ENCODE assay signal across 8 mouse cellular contexts in genomic region chr17:28327673-28328325, GRCm38 (mm10). TPM values are rescaled to one million over a fixed set of nuclear protein-coding genes. Genes with fewer than 3 reads are reported as not detected.
DNase-seq lines count a peak whose midpoint lies in the region; ATAC-seq and TF ChIP-seq lines count a peak whose summit lies in the region.

No protein-coding gene starts in this region.

- no peak for TF ChIP-seq CTCF in E14TG2a.4 (conservative IDR thresholded peaks at IDR 0.05; ENCODE audit: low read length)
- TF ChIP-seq CTCF in intestine, postnatal 0 days (IDR thresholded peaks at IDR 0.05; ENCODE audit: low read depth) = no peak
- TF ChIP-seq CTCF in liver, postnatal 0 days (IDR thresholded peaks at IDR 0.05; ENCODE audit: low read depth) = no peak

- H3K27me3 ChIP-seq in heart, embryonic 10.5 days (ENCODE audit: insufficient read depth, poor library complexity, severe bottlenecking) = no peaks in the 10 kb centered on the region
- H3K27me3 ChIP-seq in E14TG2a.4 (ENCODE audit: insufficient read depth, low read length) = no peaks in the 10 kb centered on the region
- no peaks in the 10 kb centered on the region for H3K27me3 ChIP-seq in embryonic facial prominence, embryonic 13.5 days
- H3K27me3 ChIP-seq in intestine, postnatal 0 days (replicated peaks; ENCODE audit: control insufficient read depth, insufficient read depth, low read length) = no peaks in the 10 kb centered on the region
- no peaks in the 10 kb centered on the region for H3K27me3 ChIP-seq in liver, postnatal 0 days (ENCODE audit: insufficient read depth, low read length)

- peaks cover 62% of the 10 kb centered on the region for H3K36me3 ChIP-seq in heart, embryonic 10.5 days
- H3K36me3 ChIP-seq in E14TG2a.4 (ENCODE audit: insufficient read depth, low read length) = peaks cover 80% of the 10 kb centered on the region
- peaks cover 64% of the 10 kb centered on the region for H3K36me3 ChIP-seq in embryonic facial prominence, embryonic 13.5 days
- H3K36me3 ChIP-seq in intestine, postnatal 0 days (ENCODE audit: control insufficient read depth, insufficient read depth) = peaks cover 35% of the 10 kb centered on the region
- peaks cover 20% of the 10 kb centered on the region for H3K36me3 ChIP-seq in liver, postnatal 0 days (replicated peaks; ENCODE audit: insufficient read depth, low read length)

- 12% methylated on average over 22 of the region's 22 CpGs for WGBS in heart, embryonic 10.5 days
- 3% methylated on average over 22 of the region's 22 CpGs for WGBS in embryonic facial prominence, embryonic 13.5 days
- 3% methylated on average over 22 of the region's 22 CpGs for WGBS in intestine, postnatal 0 days
- WGBS in liver, postnatal 0 days (ENCODE audit: insufficient replicate concordance) = 24% methylated on average over 22 of the region's 22 CpGs

- peak overlapping the region; percentile 96 for H3K4me3 ChIP-seq in heart, embryonic 10.5 days
- H3K4me3 ChIP-seq in E14TG2a.4 (replicated peaks; ENCODE audit: low read length) = peak overlapping the region; percentile 100
- peak overlapping the region; percentile 93 for H3K4me3 ChIP-seq in embryonic facial prominence, embryonic 13.5 days
- peak overlapping the region; percentile 58 for H3K4me3 ChIP-seq in intestine, postnatal 0 days (ENCODE audit: low read depth, low read length)
- peak overlapping the region; percentile 62 for H3K4me3 ChIP-seq in liver, postnatal 0 days (ENCODE audit: low read depth, low read length)

- peak overlapping the region; percentile 98 for H3K27ac ChIP-seq in heart, embryonic 10.5 days
- H3K27ac ChIP-seq in embryonic facial prominence, embryonic 13.5 days = peak overlapping the region; percentile 97
- H3K27ac ChIP-seq in intestine, postnatal 0 days (ENCODE audit: low read depth, low read length) = peak overlapping the region; percentile 97
- peak overlapping the region; percentile 91 for H3K27ac ChIP-seq in liver, postnatal 0 days (ENCODE audit: low read depth)

- no peak for DNase-seq in heart, embryonic 10.5 days (ENCODE audit: low spot score)
- no peak for DNase-seq in heart, adult 11 months
- DNase-seq in liver, postnatal 0 days = no peak
- peak; percentile 17 for DNase-seq in telencephalon, adult 2 months (ENCODE audit: low read depth, low spot score)
- no peak for DNase-seq in thymus, postnatal 36 days

- peak overlapping the region; percentile 100 for H3K9ac ChIP-seq in embryonic facial prominence, embryonic 13.5 days
- peak overlapping the region; percentile 91 for H3K9ac ChIP-seq in intestine, postnatal 0 days (ENCODE audit: low read depth, low read length)
- H3K9ac ChIP-seq in liver, postnatal 0 days (replicated peaks) = peak overlapping the region; percentile 87

- peaks cover 45% of the 10 kb centered on the region for H3K4me1 ChIP-seq in heart, embryonic 10.5 days
- H3K4me1 ChIP-seq in E14TG2a.4 (replicated peaks; ENCODE audit: low read depth, low read length) = peaks cover 60% of the 10 kb centered on the region
- H3K4me1 ChIP-seq in embryonic facial prominence, embryonic 13.5 days = peaks cover 30% of the 10 kb centered on the region
- peaks cover 9% of the 10 kb centered on the region; the same call in 1 of the 2 replicates for H3K4me1 ChIP-seq in intestine, postnatal 0 days (replicated peaks; ENCODE audit: control insufficient read depth, insufficient read depth, low read length)
- peaks cover 18% of the 10 kb centered on the region for H3K4me1 ChIP-seq in liver, postnatal 0 days (ENCODE audit: insufficient read depth)

- ATAC-seq in embryonic facial prominence, embryonic 13.5 days (ENCODE audit: insufficient number of reproducible peaks, insufficient read depth, low FRiP score, low TSS enrichment, low read depth) = 0 out of 2 replicates have a peak, but pooled peaks have one; percentile 7
- peak; percentile 48 for ATAC-seq in intestine, postnatal 0 days
- ATAC-seq in liver, postnatal 0 days = peak; percentile 44

- peak overlapping the region; percentile 91 for H3K4me2 ChIP-seq in embryonic facial prominence, embryonic 13.5 days
- H3K4me2 ChIP-seq in intestine, postnatal 0 days (replicated peaks; ENCODE audit: low read depth) = peak overlapping the region; percentile 81
- peak overlapping the region; percentile 78 for H3K4me2 ChIP-seq in liver, postnatal 0 days (ENCODE audit: low read depth, low read length)

- no peak for TF ChIP-seq EP300 in liver, postnatal 0 days (IDR thresholded peaks at IDR 0.05; ENCODE audit: low read depth)

- H3K9me3 ChIP-seq in heart, embryonic 10.5 days = no peaks in the 10 kb centered on the region
- H3K9me3 ChIP-seq in E14TG2a.4 (ENCODE audit: low read length) = peaks cover 7% of the 10 kb centered on the region; the same call in 1 of the 2 replicates
- peaks cover 5% of the 10 kb centered on the region; the same call in 1 of the 2 replicates for H3K9me3 ChIP-seq in embryonic facial prominence, embryonic 13.5 days
- H3K9me3 ChIP-seq in intestine, postnatal 0 days (ENCODE audit: control insufficient read depth) = no peaks in the 10 kb centered on the region
- no peaks in the 10 kb centered on the region for H3K9me3 ChIP-seq in liver, postnatal 0 days (ENCODE audit: low read length)

RNA-seq across cellular contexts. Expression of gene Rpl10a, which starts 0.5 kb away (rescaled TPM):
- polyA plus RNA-seq in heart, embryonic 10.5 days (2016; fragmentation: Nextera tagmentation; extraction: Ambion mirVana) = 345 and 365 TPM in 2 replicates
- 653 and 701 TPM in 2 replicates for polyA plus RNA-seq in embryonic facial prominence, embryonic 13.5 days (2015; fragmentation: Nextera tagmentation; extraction: Ambion mirVana)
- polyA plus RNA-seq in intestine, postnatal 0 days (2015; fragmentation: Nextera tagmentation; extraction: Ambion mirVana) = 383 and 417 TPM in 2 replicates
- 296 and 311 TPM in 2 replicates for polyA plus RNA-seq in liver, postnatal 0 days (2015; fragmentation: Nextera tagmentation; extraction: Ambion mirVana)

RNA-seq across cellular contexts. Expression of gene Fance, which starts 14.5 kb away (rescaled TPM):
- polyA plus RNA-seq in heart, embryonic 10.5 days (2016; fragmentation: Nextera tagmentation; extraction: Ambion mirVana) = 25.8 and 30.6 TPM in 2 replicates
- polyA plus RNA-seq in embryonic facial prominence, embryonic 13.5 days (2015; fragmentation: Nextera tagmentation; extraction: Ambion mirVana) = 34.5 and 39.5 TPM in 2 replicates
- polyA plus RNA-seq in intestine, postnatal 0 days (2015; fragmentation: Nextera tagmentation; extraction: Ambion mirVana) = 10.3 and 11.0 TPM in 2 replicates
- 6.7 and 7.1 TPM in 2 replicates for polyA plus RNA-seq in liver, postnatal 0 days (2015; fragmentation: Nextera tagmentation; extraction: Ambion mirVana)

RNA-seq across cellular contexts. Expression of gene Tead3, which starts 22.8 kb away (rescaled TPM):
- 6.3 and 6.5 TPM in 2 replicates for polyA plus RNA-seq in heart, embryonic 10.5 days (2016; fragmentation: Nextera tagmentation; extraction: Ambion mirVana)
- 14.9 and 18.9 TPM in 2 replicates for polyA plus RNA-seq in embryonic facial prominence, embryonic 13.5 days (2015; fragmentation: Nextera tagmentation; extraction: Ambion mirVana)
- 5.8 and 6.2 TPM in 2 replicates for polyA plus RNA-seq in intestine, postnatal 0 days (2015; fragmentation: Nextera tagmentation; extraction: Ambion mirVana)
- polyA plus RNA-seq in liver, postnatal 0 days (2015; fragmentation: Nextera tagmentation; extraction: Ambion mirVana) = 0.79 and 1.2 TPM in 2 replicates

RNA-seq across cellular contexts. Expression of gene Tulp1, which starts 37.2 kb away (rescaled TPM):
- 5.0 and 5.7 TPM in 2 replicates for polyA plus RNA-seq in heart, embryonic 10.5 days (2016; fragmentation: Nextera tagmentation; extraction: Ambion mirVana)
- polyA plus RNA-seq in embryonic facial prominence, embryonic 13.5 days (2015; fragmentation: Nextera tagmentation; extraction: Ambion mirVana) = 7.3 and 10.5 TPM in 2 replicates
- 1.2 and 1.4 TPM in 2 replicates for polyA plus RNA-seq in intestine, postnatal 0 days (2015; fragmentation: Nextera tagmentation; extraction: Ambion mirVana)
- polyA plus RNA-seq in liver, postnatal 0 days (2015; fragmentation: Nextera tagmentation; extraction: Ambion mirVana) = 0.18 and 0.33 TPM in 2 replicates
